Mouse (Mus musculus) left cerebral cortex, postnatal 4 days (tissue): ENCODE results near the gene Tagap. TPM values are rescaled to one million over a fixed set of nuclear protein-coding genes. Genes with fewer than 3 reads are reported as not detected.
A peak's percentile ranks its signal among the peaks of the same experiment; 100 is the strongest.

Experiments used
- DNase-seq: peaks from one replicate; pipeline ENCODE4 v3.0.0-alpha.2; 2022
- intact Hi-C: fragments of 180-260 bp; cut with DNase I; formaldehyde crosslinking; loops from one replicate; pipeline ENCODE4 v1.15.1; 2025
- total RNA-seq, 2 experiments: library from RNA; stranded (reverse); gene quantifications; 2 replicates each; pipeline ENCODE4 v1.2.3; 2021

Tagap gene
- total RNA-seq: 1 to 10 TPM; 3.6 to 3.9 TPM

GRCm38 (mm10) chr17:7925413-7926160 lies at the start of gene Tagap:
Gene Tagap, plus strand, starts transcription at chr17:7926000.
- DNase-seq: no peak
- intact Hi-C loops: loop anchor here (5.0 kb wide), 1 partner anchor 58 kb away; no protein-coding TSS in a partner anchor

GRCm38 (mm10) chr17:7876541-7876940 lies 49.3 kb upstream of the Tagap start:
- intact Hi-C loops: no loop called here
- DNase-seq: no peak

GRCm38 (mm10) chr17:7877191-7877764 lies 48.5 kb upstream of the Tagap start:
- no peak for DNase-seq
- intact Hi-C loops: no loop called here

DNA sequence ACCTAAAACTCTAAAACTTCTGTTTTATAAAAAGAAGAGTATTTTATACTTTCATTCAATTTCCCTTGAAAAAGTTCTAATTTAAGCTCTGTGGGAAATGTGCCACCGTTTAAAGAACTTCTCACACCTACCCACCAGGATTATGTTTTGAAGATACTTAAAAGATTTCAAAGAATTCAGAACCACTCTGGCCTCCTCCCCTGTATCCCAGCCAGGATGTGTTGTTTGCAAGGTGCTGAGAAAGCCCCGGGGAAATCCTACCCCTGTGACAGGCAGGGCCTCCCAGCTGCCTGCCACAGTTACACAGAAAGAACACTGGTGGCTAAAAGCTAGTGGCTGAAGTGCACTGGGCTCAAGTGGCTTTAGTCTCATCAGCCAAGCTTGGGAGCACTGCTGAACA lies 47.9 kb upstream of the Tagap start:
- intact Hi-C loops: no loop called here
- DNase-seq: no peak

DNA sequence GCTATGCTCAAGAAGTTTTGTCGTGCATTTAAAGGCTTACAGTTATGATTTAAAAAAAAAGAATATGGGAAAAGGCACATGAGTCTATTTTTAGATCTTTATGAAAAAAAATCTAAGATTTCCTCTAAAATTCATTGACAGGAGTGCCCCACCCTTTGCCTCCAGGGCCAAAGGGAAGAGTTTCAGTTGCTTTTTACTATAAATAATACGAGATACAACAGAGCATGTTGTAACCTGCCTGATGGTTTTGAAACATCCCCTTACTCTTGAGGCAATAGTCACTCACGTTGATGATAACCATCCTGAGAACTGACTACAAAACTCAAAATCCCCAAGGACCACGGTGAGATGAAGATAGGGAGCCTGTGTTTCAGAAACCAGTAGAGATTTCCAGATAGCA lies 46.3 kb upstream of the Tagap start:
- DNase-seq: no peak
- intact Hi-C loops: no loop called here

DNA sequence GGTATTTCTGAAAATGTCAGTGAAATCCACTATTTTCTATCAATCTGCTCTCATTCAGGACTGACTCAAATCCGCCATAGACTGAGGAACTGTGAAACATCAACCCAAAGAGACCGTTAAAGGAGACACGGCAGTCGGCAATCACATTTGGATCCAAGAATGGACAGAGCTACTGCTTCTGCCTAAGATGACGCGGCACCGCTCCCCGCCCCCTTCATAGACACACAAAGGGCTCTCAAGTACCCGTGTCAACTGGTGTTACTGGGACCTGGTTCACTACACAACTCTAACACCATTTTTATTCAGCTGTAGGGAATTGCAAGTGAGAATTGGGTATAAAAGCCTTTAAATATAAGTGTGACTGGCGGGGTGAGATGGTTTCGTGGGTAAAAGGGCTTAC lies 42.7 kb upstream of the Tagap start:
- intact Hi-C loops: no loop called here
- DNase-seq: no peak

DNA sequence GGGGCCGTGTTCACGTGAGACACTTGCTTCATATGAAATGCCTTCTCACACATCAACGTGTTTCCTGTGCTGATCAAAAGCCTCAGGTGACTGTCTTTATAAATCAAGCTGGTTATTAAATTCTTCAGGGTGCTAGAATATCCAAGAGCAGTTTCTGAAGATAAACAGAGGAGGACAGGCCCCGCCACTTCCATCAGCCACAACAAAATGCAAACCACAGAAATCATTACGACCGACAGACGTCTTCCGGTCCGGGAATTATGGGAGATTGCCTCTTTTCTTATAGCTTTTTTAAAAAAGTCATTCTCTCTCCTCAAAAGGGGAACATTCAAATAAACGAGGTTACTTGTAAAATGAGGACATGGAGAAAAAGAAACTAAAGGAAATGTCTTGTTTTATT lies 41.2 kb upstream of the Tagap start:
- DNase-seq: no peak
- intact Hi-C loops: no loop called here

- no peak for DNase-seq
These were observed 38.6 kb upstream of the Tagap start for GRCm38 (mm10) chr17:7887071-7887815.

GRCm38 (mm10) chr17:7888291-7888690 lies 37.5 kb upstream of the Tagap start:
- intact Hi-C loops: no loop called here
- DNase-seq: no peak

More at GRCm38 (mm10) chr17:7887071-7887815, 38.6 kb upstream of the Tagap start:
- intact Hi-C loops: no loop called here

GRCm38 (mm10) chr17:7889026-7889425 lies 36.8 kb upstream of the Tagap start:
- DNase-seq: no peak
- intact Hi-C loops: no loop called here

- intact Hi-C loops: no loop called here
- DNase-seq: no peak
These were observed 33.1 kb upstream of the Tagap start for GRCm38 (mm10) chr17:7892676-7893075.

- DNase-seq: no peak
- intact Hi-C loops: no loop called here
These were observed 31.7 kb upstream of the Tagap start for GRCm38 (mm10) chr17:7894094-7894493.

DNA sequence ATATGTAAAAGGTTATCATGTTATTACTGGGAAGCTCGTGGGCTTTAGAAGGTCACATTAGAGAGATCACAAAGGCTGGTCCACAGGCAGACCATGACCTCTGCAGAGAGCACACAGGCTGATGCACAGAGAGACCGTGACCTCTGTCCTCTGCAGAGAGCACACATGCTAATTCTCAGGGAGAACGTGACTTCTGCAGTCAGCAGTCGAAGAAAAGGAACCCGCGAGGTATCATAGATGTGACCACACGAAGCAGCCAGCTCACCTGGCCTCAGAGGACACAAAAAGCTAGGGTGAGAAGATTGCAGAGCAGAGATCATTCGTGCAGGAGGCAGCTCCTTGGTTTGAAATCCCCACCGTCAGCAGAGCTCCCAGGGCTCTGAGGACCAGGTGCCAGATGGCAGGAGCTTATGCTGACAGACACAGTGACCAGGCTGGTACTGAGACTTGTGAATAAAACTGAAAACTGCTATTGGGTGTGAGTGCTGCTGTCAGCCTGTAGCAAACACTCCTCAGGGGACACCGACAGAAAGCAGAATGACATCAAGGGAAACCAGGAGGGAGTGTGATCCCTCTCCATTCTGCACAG lies 29.7 kb upstream of the Tagap start:
- no peak for DNase-seq
- intact Hi-C loops: no loop called here

DNA sequence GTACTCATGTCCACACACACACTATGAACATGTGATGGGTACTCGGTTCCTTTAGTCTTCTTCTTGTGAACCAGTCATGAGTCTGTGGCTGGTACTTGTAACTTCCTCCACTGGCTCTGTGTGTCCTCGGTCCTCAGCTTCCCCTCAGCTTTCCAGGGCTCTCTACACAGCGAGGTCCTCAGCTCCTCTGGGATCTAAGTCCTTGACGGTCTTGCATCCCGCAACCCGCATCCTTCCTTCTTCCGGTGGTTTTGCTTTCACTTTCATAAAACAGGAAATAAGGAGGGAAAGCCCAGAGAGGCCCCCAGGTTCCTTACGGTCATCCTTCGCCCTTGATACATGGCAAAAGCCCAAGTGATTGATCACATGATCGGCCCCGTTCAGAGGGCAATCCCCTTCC lies 28.7 kb upstream of the Tagap start:
- no peak for DNase-seq
- intact Hi-C loops: no loop called here

GRCm38 (mm10) chr17:7897756-7898155 lies 28.0 kb upstream of the Tagap start:
- intact Hi-C loops: no loop called here
- DNase-seq: no peak

- DNase-seq: no peak
- intact Hi-C loops: no loop called here
These were observed 26.6 kb upstream of the Tagap start for GRCm38 (mm10) chr17:7899233-7899632.

DNA sequence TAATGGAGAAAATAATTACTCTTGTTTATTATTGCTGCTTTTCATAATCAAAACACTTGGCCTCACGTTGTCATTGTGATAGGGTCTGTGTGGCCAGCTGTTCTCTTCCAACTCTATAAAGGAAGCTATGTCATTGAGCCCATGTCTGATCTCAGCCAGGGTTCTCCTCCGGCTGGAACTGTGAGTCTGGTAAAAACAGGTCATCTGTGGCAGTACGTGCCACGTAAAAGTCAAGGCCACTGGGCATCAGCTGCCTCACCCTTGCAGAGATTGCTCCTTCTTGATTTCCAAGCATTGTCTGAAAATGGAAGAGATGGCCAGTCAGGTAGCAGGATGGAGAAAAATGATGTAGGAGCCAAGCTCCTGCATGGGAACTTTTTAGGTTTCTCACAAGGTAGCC lies 25.8 kb upstream of the Tagap start:
- intact Hi-C loops: no loop called here
- DNase-seq: no peak

DNA sequence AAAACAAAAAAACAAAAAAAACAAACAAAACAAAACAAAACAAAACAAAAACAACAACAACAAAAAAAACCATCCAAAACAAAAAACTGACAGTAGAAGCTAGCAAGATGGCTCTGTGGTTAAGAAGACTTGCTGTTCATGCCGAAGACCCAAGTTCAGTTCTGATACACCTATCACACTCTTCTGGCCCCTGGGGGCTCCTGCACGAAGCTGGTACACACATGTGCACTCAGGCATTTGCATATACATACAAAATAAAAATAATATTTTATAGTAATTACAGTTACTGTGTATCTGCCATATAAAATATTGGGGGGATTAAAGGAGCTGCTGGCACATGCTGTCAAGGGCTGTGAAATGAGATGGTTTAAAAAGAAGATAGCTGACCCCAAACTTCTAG lies 24.3 kb upstream of the Tagap start:
- DNase-seq: no peak
- intact Hi-C loops: no loop called here

GRCm38 (mm10) chr17:7902362-7902761 lies 23.4 kb upstream of the Tagap start:
- intact Hi-C loops: no loop called here
- DNase-seq: peak; percentile 62

DNA sequence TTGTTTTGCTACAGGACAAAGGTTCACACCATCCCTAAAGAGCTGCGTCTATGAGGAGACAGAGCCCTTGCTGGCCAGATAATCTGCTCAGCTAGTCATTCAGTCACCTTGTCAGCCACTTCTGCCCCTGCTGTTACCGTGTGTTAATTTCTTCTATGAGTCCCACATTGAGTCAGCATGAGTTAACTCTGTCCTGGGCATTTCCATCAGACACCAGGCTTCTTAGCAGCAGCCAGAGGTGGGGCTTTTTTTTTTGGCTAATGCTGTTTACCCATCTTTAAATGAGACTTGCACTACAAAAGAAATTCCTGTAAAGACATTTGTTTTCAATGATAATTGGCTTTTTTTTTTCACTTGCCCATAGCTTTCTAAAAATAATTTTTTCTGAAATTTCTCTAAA lies 20.8 kb upstream of the Tagap start:
- no peak for DNase-seq
- intact Hi-C loops: no loop called here

DNA sequence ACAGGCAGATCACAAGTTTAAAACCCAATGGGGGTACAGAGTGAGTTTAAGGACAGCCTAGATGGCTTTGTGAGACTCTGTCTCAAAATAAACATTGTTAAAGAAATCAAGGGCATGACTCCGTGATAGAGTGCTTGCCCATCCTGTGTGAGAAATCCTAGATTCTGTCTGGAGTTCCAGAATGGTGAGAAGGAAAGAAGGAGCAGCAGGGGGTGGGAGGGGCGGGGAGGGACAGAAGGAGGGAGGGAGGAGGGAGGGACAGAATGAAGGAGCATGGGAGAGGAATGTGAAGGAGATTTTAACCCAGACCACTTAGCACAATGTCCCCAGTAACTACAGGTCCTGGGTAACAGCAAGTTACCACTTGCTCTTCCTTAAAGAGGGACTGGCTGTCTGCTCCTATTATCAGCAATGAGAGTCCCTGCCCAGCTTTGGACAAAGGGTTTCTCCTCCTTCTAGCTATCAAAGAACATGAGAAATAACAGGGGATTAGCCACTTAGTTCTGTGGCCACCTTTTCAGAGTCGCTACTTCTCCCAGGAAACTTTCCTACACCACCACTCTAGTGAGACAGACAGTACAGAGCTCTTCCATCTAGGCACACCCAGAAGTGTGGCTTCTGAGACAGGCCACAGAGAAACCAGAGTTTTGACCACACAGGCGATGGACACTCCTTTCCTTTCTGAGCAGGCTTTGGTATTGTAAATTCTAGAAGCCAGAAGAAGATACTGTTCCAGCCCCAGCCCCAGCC lies 19.7 kb upstream of the Tagap start:
- intact Hi-C loops: no loop called here

More for the DNA sequence above, 19.7 kb upstream of the Tagap start:
- DNase-seq: no peak
